ENCODE assay signal across 9 mouse cellular contexts in genomic region chr13:21279076-21279475, GRCm38 (mm10). TPM values are rescaled to one million over a fixed set of nuclear protein-coding genes. Genes with fewer than 3 reads are reported as not detected.
DNase-seq lines count a peak whose midpoint lies in the region; ATAC-seq and TF ChIP-seq lines count a peak whose summit lies in the region.
"Had no signal": no experiment of that assay in that cellular context is flagged by ENCODE, and none has a peak within 500 bp of the region (broad histone marks: within the 10 kb centered on the region; RNA-seq: fewer than 3 reads in every experiment).

No protein-coding gene starts in this region.

- TF ChIP-seq EP300 in liver, postnatal 0 days (IDR thresholded peaks at IDR 0.05; ENCODE audit: low read depth) = no peak

- 8% methylated on average over 8 of the region's 8 CpGs for WGBS in heart, embryonic 10.5 days
- WGBS in forebrain, embryonic 16.5 days = 4% methylated on average over 8 of the region's 8 CpGs
- 4% methylated on average over 8 of the region's 8 CpGs for WGBS in liver, postnatal 0 days (ENCODE audit: insufficient replicate concordance)

- H3K36me3 ChIP-seq in heart, embryonic 10.5 days = no peaks in the 10 kb centered on the region
- no peaks in the 10 kb centered on the region for H3K36me3 ChIP-seq in ES-E14 (ENCODE audit: control insufficient read depth, insufficient read depth, low read length, poor library complexity, severe bottlenecking)
- H3K36me3 ChIP-seq in forebrain, embryonic 16.5 days (ENCODE audit: control insufficient read depth, insufficient read depth) = no peaks in the 10 kb centered on the region
- H3K36me3 ChIP-seq in liver, postnatal 0 days (replicated peaks; ENCODE audit: insufficient read depth, low read length) = no peaks in the 10 kb centered on the region

- H3K9ac ChIP-seq in ES-E14 (ENCODE audit: insufficient read depth, low read depth, low read length, poor library complexity, severe bottlenecking) = no peak overlapping the region
- peak overlapping the region; percentile 53 for H3K9ac ChIP-seq in forebrain, embryonic 16.5 days (replicated peaks; ENCODE audit: low read depth, low read length)
- no peak overlapping the region for H3K9ac ChIP-seq in liver, postnatal 0 days (replicated peaks)

- H3K27me3 ChIP-seq in heart, embryonic 10.5 days (ENCODE audit: insufficient read depth, poor library complexity, severe bottlenecking) = no peaks in the 10 kb centered on the region
- no peaks in the 10 kb centered on the region for H3K27me3 ChIP-seq in forebrain, embryonic 16.5 days (replicated peaks; ENCODE audit: control insufficient read depth, insufficient read depth, low read length)
- no peaks in the 10 kb centered on the region for H3K27me3 ChIP-seq in liver, postnatal 0 days (ENCODE audit: insufficient read depth, low read length)

- intact Hi-C loops in heart, postnatal 14 days (cut with DNase I) = loop anchor here (5.0 kb wide), 2 partner anchors 77 to 433 kb away; no protein-coding TSS in a partner anchor
- intact Hi-C loops in left cerebral cortex, postnatal 10 days (cut with DNase I) = loop anchor here (5.0 kb wide), 4 partner anchors 43 to 107 kb away; no protein-coding TSS in a partner anchor

- no peak for TF ChIP-seq CTCF in liver, postnatal 0 days (IDR thresholded peaks at IDR 0.05; ENCODE audit: low read depth)

- peak overlapping the region; percentile 65 for H3K4me3 ChIP-seq in heart, embryonic 10.5 days
- H3K4me3 ChIP-seq in ES-E14 (ENCODE audit: insufficient read depth in 1 of 2, low read depth in 1 of 2, low read length in 2 of 2, poor library complexity in 1 of 2, severe bottlenecking in 1 of 2) = peak overlapping the region; percentile 58 to 66
- peak overlapping the region; percentile 61 for H3K4me3 ChIP-seq in forebrain, embryonic 16.5 days (replicated peaks; ENCODE audit: low read length)
- H3K4me3 ChIP-seq in liver, postnatal 0 days (ENCODE audit: low read depth, low read length) = peak overlapping the region; percentile 52

- in situ Hi-C loops in ES-E14 (cut with MboI; ENCODE audit: low sequenced_read_pairs in 2 of 2, unreplicated experiment in 2 of 2) = no loop called here

- peak overlapping the region; percentile 79 for H3K4me2 ChIP-seq in forebrain, embryonic 16.5 days (ENCODE audit: low read length)
- H3K4me2 ChIP-seq in liver, postnatal 0 days (ENCODE audit: low read depth, low read length) = peak overlapping the region; percentile 75

- H3K4me1 ChIP-seq in heart, embryonic 10.5 days = 0 out of 2 replicates have a peak, but pooled peaks cover 4% of the 10 kb centered on the region
- 0 out of 4 replicates have a peak, but pooled peaks cover 0 to 3% of the 10 kb centered on the region in 2 experiments for H3K4me1 ChIP-seq in ES-E14 (ENCODE audit: control insufficient read depth in 2 of 2, insufficient read depth in 2 of 2, low read length in 2 of 2, poor library complexity in 1 of 2)
- peaks cover 6% of the 10 kb centered on the region; the same call in 1 of the 2 replicates for H3K4me1 ChIP-seq in forebrain, embryonic 16.5 days (replicated peaks; ENCODE audit: control insufficient read depth, insufficient read depth, low read length)
- peaks cover 13% of the 10 kb centered on the region for H3K4me1 ChIP-seq in liver, postnatal 0 days (ENCODE audit: insufficient read depth)

- no peak overlapping the region for H3K27ac ChIP-seq in heart, embryonic 10.5 days
- H3K27ac ChIP-seq in ES-E14 (ENCODE audit: insufficient read depth, low read depth, low read length, poor library complexity, severe bottlenecking) = no peak overlapping the region
- H3K27ac ChIP-seq in forebrain, embryonic 16.5 days (ENCODE audit: low read length) = no peak overlapping the region
- no peak overlapping the region for H3K27ac ChIP-seq in liver, postnatal 0 days (ENCODE audit: low read depth)

- 0 out of 2 replicates have a peak, but pooled peaks have one; percentile 0 for ATAC-seq in forebrain, embryonic 16.5 days
- ATAC-seq in liver, postnatal 0 days = no peak

- no peak for DNase-seq in heart, embryonic 10.5 days (ENCODE audit: low spot score)
- DNase-seq in heart, postnatal 14 days = no peak
- no peak for DNase-seq in ES-E14 (ENCODE audit: low read depth, low spot score)
- DNase-seq in liver, postnatal 0 days = no peak
- DNase-seq in adrenal gland, postnatal 25 days = no peak
- DNase-seq in gastrocnemius, adult 8-10 months (ENCODE audit: low spot score in 2 of 2) = no peak
- DNase-seq in left cerebral cortex, postnatal 10 days (ENCODE audit: extremely low spot score in 1 of 2, low spot score in 2 of 2) = no peak

- H3K9me3 ChIP-seq in heart, embryonic 10.5 days = no peaks in the 10 kb centered on the region
- H3K9me3 ChIP-seq in ES-E14 (ENCODE audit: control insufficient read depth, insufficient read depth, low read depth, low read length) = no peaks in the 10 kb centered on the region
- H3K9me3 ChIP-seq in forebrain, embryonic 16.5 days (ENCODE audit: control insufficient read depth, low read length) = no peaks in the 10 kb centered on the region
- H3K9me3 ChIP-seq in liver, postnatal 0 days (ENCODE audit: low read length) = no peaks in the 10 kb centered on the region

TF ChIP-seq in ES-E14, 5 proteins besides CTCF, POLR2A, EP300 and RAD21:
- TF ChIP-seq ZC3H11A (IDR thresholded peaks at IDR 0.05; ENCODE audit: borderline replicate concordance, low read depth, low read length) = no peak
- TF ChIP-seq ZNF384 (IDR thresholded peaks at IDR 0.05; ENCODE audit: low read depth, low read length) = no peak
- no peak for TF ChIP-seq HCFC1 (IDR thresholded peaks at IDR 0.05; ENCODE audit: borderline replicate concordance, insufficient read depth, low read length)
- TF ChIP-seq MAFK (IDR thresholded peaks at IDR 0.05; ENCODE audit: insufficient read depth, low read depth, low read length) = no peak
- no peak for TF ChIP-seq CHD2 (IDR thresholded peaks at IDR 0.05; ENCODE audit: low read depth, low read length)

RNA-seq across cellular contexts. Expression of gene Gpx5, which starts 13.5 kb away (rescaled TPM):
- polyA plus RNA-seq in heart, embryonic 10.5 days (2016; fragmentation: Nextera tagmentation; extraction: Ambion mirVana) = not detected in 2 replicates
- not detected for total RNA-seq in heart, postnatal 14 days (2021)
- not detected in 2 replicates for total RNA-seq in ES-E14 (2012; rRNA removed)
- not detected in 2 replicates for polyA plus RNA-seq in forebrain, embryonic 16.5 days (2015; fragmentation: Nextera tagmentation; extraction: Ambion mirVana)
- not detected in 2 replicates for polyA plus RNA-seq in liver, postnatal 0 days (2015; fragmentation: Nextera tagmentation; extraction: Ambion mirVana)
- total RNA-seq in adrenal gland, postnatal 25 days (2021) = not detected in 2 replicates
- total RNA-seq in gastrocnemius, adult 8-10 months (2022) = not detected
- total RNA-seq in left cerebral cortex, postnatal 10 days (2021) = not detected

RNA-seq across cellular contexts. Expression of gene Gpx6, which starts 32.8 kb away (rescaled TPM):
- not detected in 2 replicates for polyA plus RNA-seq in heart, embryonic 10.5 days (2016; fragmentation: Nextera tagmentation; extraction: Ambion mirVana)
- not detected for total RNA-seq in heart, postnatal 14 days (2021)
- total RNA-seq in ES-E14 (2012; rRNA removed) = 2.1 and 2.2 TPM in 2 replicates
- not detected in 2 replicates for polyA plus RNA-seq in forebrain, embryonic 16.5 days (2015; fragmentation: Nextera tagmentation; extraction: Ambion mirVana)
- 0.08 and 0.18 TPM in 2 replicates for polyA plus RNA-seq in liver, postnatal 0 days (2015; fragmentation: Nextera tagmentation; extraction: Ambion mirVana)
- not detected in 2 replicates for total RNA-seq in adrenal gland, postnatal 25 days (2021)
- not detected for total RNA-seq in gastrocnemius, adult 8-10 months (2022)
- total RNA-seq in left cerebral cortex, postnatal 10 days (2021) = not detected
- polyA plus RNA-seq: large intestine, adult 2 months had no signal
